Mouse (Mus musculus) hindbrain, postnatal 0 days (tissue): Measurements from ENCODE around the gene Rasal2. TPM values are rescaled to one million over a fixed set of nuclear protein-coding genes. Genes with fewer than 3 reads are reported as not detected.
A peak's percentile ranks its signal among the peaks of the same experiment; 100 is the strongest.

ENCODE experiments used
- ATAC-seq: fragments of 200-750 bp; cut with Nextera tagmentation; 2 replicates; pipeline ENCODE4 v1.8.0; 2017; ENCODE audit warnings: mild to moderate bottlenecking, moderate TSS enrichment, moderate library complexity
- DNase-seq: peaks from one replicate; pipeline ENCODE4 v3.0.0-alpha.2; 2015; ENCODE audit warnings: low spot score
- H3K27ac ChIP-seq: fragments of 300-500 bp; sonication (generic); 2 replicates; pipeline ENCODE4 v1.5.1; 2014; ENCODE audit warnings: mild to moderate bottlenecking
- H3K27me3 ChIP-seq: fragments of 300-500 bp; sonication (generic); 2 replicates; pipeline ENCODE4 v1.6.1; 2014; ENCODE audit warnings: low read length, mixed read lengths; ENCODE audit not compliant: insufficient read depth
- H3K36me3 ChIP-seq: fragments of 300-500 bp; sonication (generic); 2 replicates; pipeline ENCODE4 v1.6.1; 2014; ENCODE audit warnings: low read length, mixed read lengths; ENCODE audit not compliant: insufficient read depth
- H3K4me1 ChIP-seq: fragments of 300-500 bp; sonication (generic); 2 replicates; pipeline ENCODE4 v1.6.1; 2014; ENCODE audit warnings: antibody characterized with exemption, low read length, mixed read lengths; ENCODE audit not compliant: insufficient read depth
- H3K4me2 ChIP-seq: fragments of 300-500 bp; sonication (generic); 2 replicates; pipeline ENCODE4 v1.6.1; 2014; ENCODE audit warnings: low read depth, mild to moderate bottlenecking, low read length, moderate library complexity, mixed read lengths
- H3K4me3 ChIP-seq: fragments of 300-500 bp; sonication (generic); 2 replicates; pipeline ENCODE4 v1.5.1; 2014; ENCODE audit warnings: low read length
- H3K9ac ChIP-seq: fragments of 300-500 bp; sonication (generic); replicated peaks from 2 replicates; pipeline ENCODE4 v1.6.1; 2014; ENCODE audit warnings: mild to moderate bottlenecking, low read length, moderate library complexity, mixed read lengths
- H3K9me3 ChIP-seq: fragments of 300-500 bp; sonication (generic); 2 replicates; pipeline ENCODE4 v1.6.1; 2016; ENCODE audit warnings: low read length, mixed read lengths
- CTCF ChIP-seq: IDR thresholded peaks from 2 replicates; pipeline ENCODE4 v1.5.1; 2016; ENCODE audit warnings: antibody characterized with exemption, control low read depth, low read depth
- WGBS: fragments of 180-500 bp; shearing (Covaris S2); extraction: QIAGEN DNeasy Blood & Tissue Kit; methylation state at CpG from one replicate; pipeline ENCODE4 v1.1.7; 2014; 5-methylcytosine and 5-hydroxymethylcytosine counted together
- polyA plus RNA-seq: library from polyadenylated mRNA; unstranded; fragments of >200 nt; fragmentation: Nextera tagmentation; extraction: Ambion mirVana; gene quantifications from 2 replicates; pipeline ENCODE4 v1.2.1, GENCODE M21; 2015
- total RNA-seq: library from RNA; depleted of rRNA; stranded (reverse); fragments of >200 nt; gene quantifications from 2 replicates; pipeline ENCODE4 v1.2.3, GENCODE M21; 2014

The Rasal2 gene
- total and polyA plus RNA-seq, 2 experiments from 2014 or later = 31.3 to 37.0 TPM

DNA sequence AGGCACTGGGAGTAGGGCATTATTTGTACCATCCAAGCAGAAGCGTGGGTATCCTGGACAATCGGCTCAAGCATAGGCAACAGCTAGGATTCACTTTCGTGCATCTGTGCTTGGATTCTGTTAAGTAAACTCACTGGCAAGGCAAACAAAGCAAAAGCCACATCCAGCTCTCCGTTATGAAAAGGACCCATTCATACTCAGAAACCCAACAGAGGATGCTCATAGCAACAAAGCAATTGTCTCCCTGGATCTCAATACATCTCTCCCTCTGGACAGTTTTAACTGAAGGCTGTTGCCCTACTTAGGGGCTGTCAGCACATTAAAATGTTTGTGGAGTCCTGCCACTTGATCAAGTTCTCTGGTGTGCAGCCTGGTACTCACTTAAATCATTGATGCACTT lies 34.7 kb upstream of the Rasal2 start:
- Histone ChIP-seq H3K36me3 (no peaks in the 10 kb centered on the region), H3K27me3 (no peaks in the 10 kb centered on the region), H3K9ac (no peak overlapping the region), H3K4me3 (no peak overlapping the region), H3K4me2 (no peak overlapping the region), H3K4me1 (peaks cover 9% of the 10 kb centered on the region), H3K9me3 (no peaks in the 10 kb centered on the region), H3K27ac (no peak overlapping the region)
- ATAC-seq (peak; percentile 19; the same call in 1 of the 2 replicates), DNase-seq (no peak)
- no peak for TF ChIP-seq CTCF
- WGBS = 28% methylated on average over 4 of the region's 4 CpGs

DNA sequence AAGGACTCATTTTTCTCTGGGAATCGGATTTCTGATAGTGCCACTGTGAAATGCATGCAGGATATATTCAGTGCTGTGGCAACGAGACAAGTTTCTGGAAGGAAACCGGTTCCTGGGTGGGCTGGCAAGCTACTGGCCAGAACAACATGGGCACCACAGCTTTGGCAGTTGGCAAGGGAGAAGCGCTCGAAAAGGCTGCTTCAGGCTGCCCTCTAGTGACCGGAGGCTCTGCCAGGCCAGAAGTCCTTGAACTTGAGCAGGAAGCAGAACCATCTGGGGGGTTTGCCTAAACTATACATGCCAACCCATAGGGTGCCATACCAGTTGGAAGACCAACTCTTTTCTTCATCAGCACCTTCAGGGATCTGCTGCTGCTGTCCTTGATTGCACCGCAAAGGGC lies 33.9 kb upstream of the Rasal2 start:
- DNase-seq (peak; percentile 89), ATAC-seq (peak; percentile 60)
- Histone ChIP-seq H3K27me3 (no peaks in the 10 kb centered on the region), H3K4me1 (peaks cover 9% of the 10 kb centered on the region), H3K4me3 (no peak overlapping the region), H3K4me2 (no peak overlapping the region), H3K27ac (no peak overlapping the region), H3K9ac (no peak overlapping the region), H3K36me3 (no peaks in the 10 kb centered on the region), H3K9me3 (no peaks in the 10 kb centered on the region)
- WGBS = 43% methylated on average over 7 of the region's 7 CpGs
- TF ChIP-seq CTCF = peak; percentile 77

GRCm38 (mm10) chr1:157445398-157445910 lies 33.1 kb upstream of the Rasal2 start:
- TF ChIP-seq CTCF = no peak
- Histone ChIP-seq H3K27ac (no peak overlapping the region), H3K9me3 (no peaks in the 10 kb centered on the region), H3K9ac (no peak overlapping the region), H3K4me1 (peaks cover 9% of the 10 kb centered on the region), H3K27me3 (no peaks in the 10 kb centered on the region), H3K36me3 (no peaks in the 10 kb centered on the region), H3K4me3 (no peak overlapping the region), H3K4me2 (no peak overlapping the region)
- DNase-seq (no peak), ATAC-seq (no peak)
- WGBS = 92% methylated on average over 6 of the region's 6 CpGs

- DNase-seq (no peak), ATAC-seq (no peak)
- H3K27ac ChIP-seq = no peak overlapping the region
- no peak overlapping the region for H3K4me2 ChIP-seq
- peaks cover 6% of the 10 kb centered on the region for H3K4me1 ChIP-seq
- no peak for TF ChIP-seq CTCF
- H3K9ac ChIP-seq = no peak overlapping the region
- 66% methylated on average over 13 of the region's 13 CpGs for WGBS
- no peaks in the 10 kb centered on the region for H3K36me3 ChIP-seq
- H3K4me3 ChIP-seq = no peak overlapping the region
- no peaks in the 10 kb centered on the region for H3K9me3 ChIP-seq
- no peaks in the 10 kb centered on the region for H3K27me3 ChIP-seq
These were observed 32.4 kb upstream of the Rasal2 start for GRCm38 (mm10) chr1:157444632-157445300.

DNA sequence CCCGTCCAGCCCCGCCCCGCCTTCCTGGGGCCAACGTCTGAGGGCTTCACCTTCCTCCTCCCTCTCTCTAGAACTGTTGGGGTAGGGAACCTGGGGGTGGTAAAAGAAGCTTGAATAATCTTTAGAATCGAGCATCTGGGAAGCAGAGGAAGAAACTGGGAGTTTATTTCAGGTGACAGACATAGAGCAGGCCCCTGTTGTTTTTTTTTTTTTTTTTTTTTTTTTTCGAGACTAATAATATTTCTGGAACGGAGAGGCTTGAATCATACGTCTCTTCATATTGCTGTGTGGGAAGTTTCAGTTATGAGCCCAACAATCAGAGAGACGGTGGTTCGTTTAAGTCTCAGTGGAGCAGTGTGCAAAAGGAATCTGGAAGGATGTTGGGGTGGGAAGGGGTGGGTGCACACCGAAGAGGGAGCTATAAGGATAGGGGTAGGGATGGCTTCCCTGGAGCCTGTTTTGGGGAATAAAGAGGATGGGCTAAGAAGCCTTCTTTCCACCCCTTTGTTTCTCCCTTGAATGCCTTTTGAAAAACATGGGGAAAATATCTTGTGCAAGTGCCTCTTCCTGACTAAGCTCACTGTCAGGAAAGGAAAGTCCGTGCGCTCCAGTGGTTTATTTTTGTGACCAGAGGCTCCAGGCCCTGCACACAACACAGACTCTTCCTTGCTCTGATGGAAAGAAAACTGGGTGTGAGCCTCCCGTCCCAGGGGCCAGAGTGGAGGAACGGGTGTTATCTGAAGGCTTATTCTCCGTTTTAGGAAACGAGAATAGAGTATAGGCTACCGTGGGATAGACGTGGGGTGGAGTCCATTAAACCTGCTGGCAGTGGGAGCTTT lies 31.5 kb upstream of the Rasal2 start:
- H3K36me3 ChIP-seq = no peaks in the 10 kb centered on the region
- peak overlapping the region; percentile 22; the same call in 1 of the 2 replicates for H3K4me2 ChIP-seq
- WGBS = 25% methylated on average over 19 of the region's 19 CpGs
- no peak overlapping the region for H3K4me3 ChIP-seq
- no peak overlapping the region for H3K27ac ChIP-seq
- 0 out of 2 replicates have a peak overlapping the region, but pooled peaks have one; percentile 9 for H3K9ac ChIP-seq
- TF ChIP-seq CTCF = no peak
- H3K27me3 ChIP-seq = no peaks in the 10 kb centered on the region
- H3K4me1 ChIP-seq = 0 out of 2 replicates have a peak, but pooled peaks cover 9% of the 10 kb centered on the region
- ATAC-seq (no peak), DNase-seq (no peak)
- H3K9me3 ChIP-seq = no peaks in the 10 kb centered on the region

DNA sequence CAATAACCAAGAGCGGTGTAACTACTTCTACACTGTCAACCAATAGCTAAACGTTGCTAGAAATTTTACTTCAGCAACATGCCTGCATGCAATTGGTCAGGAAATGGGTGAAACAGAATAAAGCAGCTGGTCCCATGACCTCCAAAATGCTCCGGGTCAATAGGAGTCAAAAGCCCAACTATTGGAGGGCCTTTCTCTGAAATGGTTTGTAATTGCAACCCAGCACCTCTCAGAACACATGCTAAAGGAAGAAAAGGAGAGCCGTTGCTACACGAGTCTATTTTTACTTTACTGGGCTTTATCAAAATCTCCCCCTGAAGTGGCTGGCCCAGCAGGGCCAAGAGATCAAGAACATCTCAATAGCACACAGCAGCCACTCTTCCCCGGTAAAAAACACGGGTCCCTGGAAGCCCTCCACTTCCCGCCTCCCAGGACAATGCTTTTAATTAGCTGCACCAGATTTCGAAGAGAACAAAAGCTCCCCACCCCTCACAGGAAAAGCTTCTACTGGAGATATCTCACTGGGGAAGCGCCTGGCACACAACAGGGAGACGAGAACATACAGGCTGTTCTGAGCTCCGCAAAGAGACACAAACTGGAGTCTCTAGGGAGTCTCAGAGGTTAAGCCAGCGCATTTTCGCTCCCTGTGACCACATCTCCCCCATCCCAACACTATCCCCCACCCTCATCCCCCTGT lies 30.8 kb upstream of the Rasal2 start:
- Histone ChIP-seq H3K27me3 (no peaks in the 10 kb centered on the region), H3K4me3 (no peak overlapping the region), H3K4me2 (peak overlapping the region; percentile 22; the same call in 1 of the 2 replicates), H3K36me3 (no peaks in the 10 kb centered on the region), H3K9ac (0 out of 2 replicates have a peak overlapping the region, but pooled peaks have one; percentile 9), H3K4me1 (0 out of 2 replicates have a peak, but pooled peaks cover 9% of the 10 kb centered on the region), H3K27ac (no peak overlapping the region), H3K9me3 (no peaks in the 10 kb centered on the region)
- WGBS = 14% methylated on average over 14 of the region's 14 CpGs
- no peak for TF ChIP-seq CTCF
- ATAC-seq (peak; percentile 10; the same call in 1 of the 2 replicates), DNase-seq (no peak)
